Mouse (Mus musculus) CD4-positive helper T cell, adult 2 months (primary cell): Measurements from ENCODE around the gene Gm29427.
A peak's percentile ranks its signal among the peaks of the same experiment; 100 is the strongest.
"Not testable (repeated sequence)": the region's sequence is repeated elsewhere in the genome, so short reads cannot be mapped to it uniquely, and the experiment has no call there.

Experiments
- DNase-seq: peaks from one replicate; pipeline ENCODE4 v3.0.0-alpha.2; 2012; ENCODE audit warnings: low read depth, missing footprints, low spot score

Gm29427 gene

DNA sequence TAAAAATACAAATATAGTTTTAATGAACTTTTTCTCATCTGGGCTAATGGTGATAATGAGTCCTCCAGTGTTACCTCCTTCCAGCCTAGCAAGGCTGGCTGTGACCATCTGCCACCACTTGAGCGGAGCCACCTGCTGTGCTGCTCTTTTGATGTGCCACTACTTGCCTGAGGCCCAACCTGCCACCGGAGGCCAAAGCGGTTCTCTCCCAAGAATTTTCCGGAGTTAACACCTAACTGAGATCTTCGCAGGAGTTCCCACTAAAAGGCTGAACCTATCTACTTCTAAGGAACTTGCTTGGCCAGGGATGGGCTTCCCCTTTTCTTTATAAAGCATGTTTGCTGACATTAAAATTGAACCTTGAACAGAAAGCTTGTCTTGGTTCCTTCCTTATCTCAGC lies 56.0 kb downstream of the Gm29427 start:
- not testable (repeated sequence) for DNase-seq

DNA sequence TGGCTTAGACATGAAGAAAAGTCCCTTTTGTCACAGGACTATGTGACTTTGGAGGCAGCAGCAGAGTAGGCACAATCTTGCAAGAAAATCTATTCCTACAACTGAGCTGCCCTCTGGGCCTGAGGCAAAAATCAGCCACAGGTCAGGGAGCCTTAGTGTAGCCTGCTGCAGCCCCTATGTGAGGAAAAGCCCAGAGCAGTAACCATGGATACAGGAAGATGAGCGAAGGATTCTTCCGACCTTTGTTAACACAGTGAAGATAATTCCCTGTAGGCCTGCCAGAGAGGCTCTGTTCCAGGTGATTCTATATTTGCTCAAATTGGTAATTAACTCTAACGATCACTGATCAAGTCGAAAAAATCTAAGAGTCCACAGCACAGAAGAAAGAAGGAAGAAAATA lies 71.5 kb downstream of the Gm29427 start:
- DNase-seq = no peak

DNA sequence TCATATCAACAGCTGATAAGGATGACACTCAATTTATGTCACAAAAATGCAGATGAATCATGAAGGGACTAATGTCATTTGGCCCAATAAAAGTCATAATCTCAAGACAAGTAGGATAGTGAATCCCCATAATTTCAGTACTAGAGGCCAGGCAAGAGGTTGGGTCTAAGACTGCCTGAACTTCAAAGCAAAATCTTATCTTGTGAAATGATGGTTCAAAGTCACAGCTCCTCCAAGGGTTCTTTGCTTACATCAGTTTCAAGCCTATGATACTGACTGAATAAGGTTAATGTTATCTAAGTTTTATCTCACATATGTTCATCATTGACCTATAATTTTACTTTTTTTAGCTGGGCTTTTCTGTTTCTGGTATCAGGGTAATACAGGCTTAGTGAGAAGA lies 74.6 kb downstream of the Gm29427 start:
- no peak for DNase-seq

DNA sequence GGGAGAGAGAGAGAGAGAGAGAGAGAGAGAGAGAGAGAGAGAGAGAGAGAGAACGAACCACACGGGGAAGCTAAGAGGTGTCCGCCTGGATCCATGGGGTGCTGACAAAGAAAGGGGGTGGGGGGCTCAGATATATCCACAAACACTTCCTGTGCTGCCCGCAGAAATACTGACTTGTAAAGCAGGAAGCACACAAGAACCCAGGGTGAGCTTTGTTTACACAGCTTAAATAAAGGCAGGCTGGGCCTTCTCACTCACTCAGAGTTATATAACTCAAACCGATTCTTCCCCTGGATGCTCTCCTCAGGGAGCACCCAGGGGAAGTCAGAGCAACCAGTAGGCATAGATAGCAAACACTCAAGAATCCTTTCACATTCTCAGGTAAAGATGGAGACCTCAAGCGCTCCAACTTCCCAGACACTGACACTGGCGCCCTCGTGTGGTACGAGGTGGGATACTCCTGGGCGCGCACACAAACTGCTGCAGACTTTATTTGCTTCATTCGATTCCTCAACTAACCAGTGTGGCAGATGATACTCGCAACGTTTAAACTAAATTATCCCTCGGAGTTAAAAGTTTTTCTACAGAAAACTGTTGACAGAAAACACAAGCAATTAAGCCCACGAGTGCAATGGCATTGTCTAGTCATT lies 81.7 kb downstream of the Gm29427 start:
- peak; percentile 82 for DNase-seq

DNA sequence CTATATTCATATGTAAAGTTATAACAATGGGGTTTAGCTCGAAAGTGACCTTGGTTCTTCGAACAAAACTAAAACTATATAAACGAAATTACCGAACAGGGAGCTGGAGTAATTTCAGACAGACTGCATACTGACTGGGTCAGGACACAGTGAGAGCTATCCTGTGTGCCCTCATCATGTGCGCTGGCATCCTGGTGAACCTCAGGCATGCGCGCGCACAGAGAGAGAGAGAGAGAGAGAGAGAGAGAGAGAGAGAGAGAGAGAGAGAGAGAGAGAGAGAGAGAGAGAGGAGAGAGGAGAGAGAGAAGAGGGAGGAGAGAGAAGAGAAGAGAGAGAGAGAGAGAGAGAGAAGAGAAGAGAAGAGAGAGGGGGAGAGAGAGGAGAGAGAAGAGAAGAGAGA lies 82.3 kb downstream of the Gm29427 start:
- DNase-seq = no peak

DNA sequence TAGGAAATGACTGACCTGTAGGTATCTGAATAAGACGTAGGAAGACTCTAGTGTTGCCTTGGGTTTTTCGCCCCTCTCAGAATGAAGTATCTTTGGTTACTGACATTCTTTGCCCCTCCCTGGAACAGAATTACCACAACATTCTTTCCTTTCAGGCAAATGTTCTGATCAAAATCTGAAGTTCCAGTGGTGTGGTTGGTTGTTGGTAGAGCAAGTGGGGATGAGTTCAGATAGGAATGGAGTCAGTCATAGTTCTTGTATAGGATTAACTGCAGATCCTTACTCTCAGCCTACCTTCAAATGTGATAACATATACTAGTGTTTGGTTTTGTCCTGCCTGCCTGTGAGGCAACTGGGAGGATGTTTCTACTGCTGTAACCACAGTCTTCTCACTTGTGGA lies 86.1 kb downstream of the Gm29427 start, which contains the start of gene Zp3r:
Gene Zp3r (minus strand): TSS at position 101 of the 400 bp plus-strand sequence.
- no peak for DNase-seq
